Mouse (Mus musculus) hindbrain, embryonic 12.5 days (tissue): ENCODE measurements around the gene Vmn2r79. TPM values are rescaled to one million over a fixed set of nuclear protein-coding genes. Genes with fewer than 3 reads are reported as not detected.
"Not testable (repeated sequence)": the region's sequence is repeated elsewhere in the genome, so short reads cannot be mapped to it uniquely, and the experiment has no call there.

Experiments
- ATAC-seq: fragments of 200-750 bp; cut with Nextera tagmentation; 2 replicates; pipeline ENCODE4 v1.8.0; 2017; ENCODE audit warnings: moderate TSS enrichment; ENCODE audit not compliant: low FRiP score
- H3K27ac ChIP-seq: fragments of 300-500 bp; sonication (generic); 2 replicates; pipeline ENCODE4 v1.5.1; 2016; ENCODE audit warnings: mild to moderate bottlenecking
- H3K27me3 ChIP-seq: fragments of 300-500 bp; sonication (generic); 2 replicates; pipeline ENCODE4 v1.6.1; 2016; ENCODE audit warnings: mild to moderate bottlenecking
- H3K36me3 ChIP-seq: fragments of 300-500 bp; sonication (generic); 2 replicates; pipeline ENCODE4 v1.6.1; 2016; ENCODE audit warnings: mild to moderate bottlenecking
- H3K4me1 ChIP-seq: fragments of 300-500 bp; sonication (generic); 2 replicates; pipeline ENCODE4 v1.6.1; 2016
- H3K4me2 ChIP-seq: fragments of 300-500 bp; sonication (generic); replicated peaks from 2 replicates; pipeline ENCODE4 v1.6.1; 2016; ENCODE audit warnings: mild to moderate bottlenecking
- H3K4me3 ChIP-seq: fragments of 300-500 bp; sonication (generic); 2 replicates; pipeline ENCODE4 v1.5.1; 2016; ENCODE audit warnings: mild to moderate bottlenecking
- H3K9ac ChIP-seq: fragments of 300-500 bp; sonication (generic); 2 replicates; pipeline ENCODE4 v1.6.1; 2016; ENCODE audit warnings: mild to moderate bottlenecking, moderate library complexity
- H3K9me3 ChIP-seq: fragments of 300-500 bp; sonication (generic); replicated peaks from 2 replicates; pipeline ENCODE4 v1.6.1; 2016; ENCODE audit warnings: mild to moderate bottlenecking
- WGBS: fragments of 180-500 bp; shearing (Covaris S2); methylation state at CpG from one replicate; pipeline ENCODE4 v1.1.7; 2016; 5-methylcytosine and 5-hydroxymethylcytosine counted together
- polyA plus RNA-seq: library from polyadenylated mRNA; unstranded; fragments of >200 nt; fragmentation: Nextera tagmentation; extraction: Ambion mirVana; gene quantifications from 2 replicates; pipeline ENCODE4 v1.2.1, GENCODE M21; 2016

Gene Vmn2r79
- polyA plus RNA-seq, result not detected in 2 replicates

DNA sequence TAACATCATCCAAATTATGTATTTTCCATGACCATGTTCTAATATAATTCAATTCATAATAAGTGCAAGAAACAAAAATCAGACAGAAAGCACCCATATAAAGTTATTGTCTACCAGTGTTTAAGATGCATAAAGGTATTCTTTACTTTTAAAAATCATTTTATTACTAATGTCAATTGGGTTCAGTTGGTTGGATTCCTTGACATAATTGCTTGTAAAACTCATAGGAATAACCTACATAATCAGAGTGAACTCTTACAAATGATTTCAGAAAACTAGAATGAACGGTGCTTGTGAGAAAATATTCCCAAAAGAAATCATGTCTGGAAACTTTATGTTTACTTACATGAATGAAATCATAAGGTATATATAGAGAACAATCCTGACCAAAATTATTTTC is at the start of gene Vmn2r79:
Gene Vmn2r79 (plus strand): TSS at position 301 of the 400 bp plus-strand sequence.
- H3K27ac ChIP-seq, H3K27me3 ChIP-seq, H3K9me3 ChIP-seq, ATAC-seq, H3K4me3 ChIP-seq, H3K36me3 ChIP-seq, H3K9ac ChIP-seq, H3K4me1 ChIP-seq, H3K4me2 ChIP-seq: not testable (repeated sequence)
- WGBS, result 78% methylated on average over 1 of the region's 1 CpGs

DNA sequence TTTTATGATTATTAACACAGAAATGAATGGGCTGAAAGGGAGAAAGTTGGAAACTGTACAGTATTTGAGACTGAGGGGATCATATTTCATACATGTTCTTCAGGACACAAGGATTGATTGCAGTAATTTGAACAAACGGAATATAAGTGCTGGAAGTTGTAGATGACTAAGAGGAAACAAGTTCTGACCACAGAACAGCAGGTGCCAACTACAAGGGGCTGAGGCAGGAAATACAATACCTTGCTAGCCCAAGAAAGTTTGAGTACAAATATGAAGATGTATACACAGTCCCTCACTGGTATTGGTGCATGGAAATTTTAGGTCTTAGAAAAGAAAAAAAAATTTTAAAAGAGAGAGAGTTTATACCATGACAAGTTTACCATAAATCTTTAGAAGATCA is 1.2 kb upstream of the Vmn2r79 start:
- 74% methylated on average over 1 of the region's 1 CpGs for WGBS
- no peak for ATAC-seq
- no peaks in the 10 kb centered on the region for H3K36me3 ChIP-seq
- no peak overlapping the region for H3K4me2 ChIP-seq
- H3K27ac ChIP-seq, result no peak overlapping the region
- no peak overlapping the region for H3K4me3 ChIP-seq
- H3K27me3 ChIP-seq, result no peaks in the 10 kb centered on the region
- H3K9ac ChIP-seq, result no peak overlapping the region
- H3K9me3 ChIP-seq, result no peaks in the 10 kb centered on the region
- H3K4me1 ChIP-seq, result no peaks in the 10 kb centered on the region

DNA sequence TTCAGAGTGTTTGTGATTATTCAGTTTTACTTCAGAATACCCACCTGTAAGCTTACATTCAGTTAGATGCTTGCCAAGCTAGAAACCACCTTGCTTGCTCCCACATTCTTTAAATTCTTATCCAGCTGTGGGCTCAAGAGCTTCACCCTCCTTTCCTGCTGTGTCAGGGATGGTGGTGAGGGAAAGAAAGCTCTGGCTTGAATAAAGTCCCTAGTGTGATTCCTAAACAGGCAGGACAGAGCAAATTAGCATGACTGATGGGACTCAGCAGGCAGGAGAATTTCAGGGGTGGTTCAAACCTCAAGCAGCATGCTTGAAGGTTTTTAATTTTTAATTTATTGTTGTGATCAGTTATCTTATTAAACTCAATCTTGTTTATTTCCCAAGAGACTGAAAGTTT is 30.6 kb downstream of the Vmn2r79 start:
- ATAC-seq, H3K4me2 ChIP-seq, H3K27ac ChIP-seq, H3K27me3 ChIP-seq, H3K9me3 ChIP-seq, H3K36me3 ChIP-seq, H3K4me3 ChIP-seq, H3K9ac ChIP-seq, H3K4me1 ChIP-seq: not testable (repeated sequence)

GRCm38 (mm10) chr7:87063576-87063975 is 67.7 kb downstream of the Vmn2r79 start:
- no peaks in the 10 kb centered on the region for H3K27me3 ChIP-seq
- H3K9ac ChIP-seq, result no peak overlapping the region
- H3K9me3 ChIP-seq, result no peaks in the 10 kb centered on the region
- H3K36me3 ChIP-seq, result no peaks in the 10 kb centered on the region
- no peak overlapping the region for H3K4me3 ChIP-seq
- H3K4me2 ChIP-seq, result no peak overlapping the region
- no peak overlapping the region for H3K27ac ChIP-seq
- no peaks in the 10 kb centered on the region for H3K4me1 ChIP-seq
- ATAC-seq, result no peak
- WGBS, result 89% methylated on average over 4 of the region's 4 CpGs

Other genes starting within 250 kb of the Vmn2r79 start
- 0.18 and 0.21 TPM in 2 replicates for gene Folh1, start 220.2 kb upstream of the Vmn2r79 start, polyA plus RNA-seq
- not detected in 2 replicates for gene Vmn2r77, start 201.1 kb upstream of the Vmn2r79 start, polyA plus RNA-seq
- not detected in 2 replicates for gene Vmn2r78, start 81.0 kb upstream of the Vmn2r79 start, polyA plus RNA-seq
- 3.7 and 5.5 TPM in 2 replicates for gene Nox4, start 250.0 kb downstream of the Vmn2r79 start, polyA plus RNA-seq